Mouse (Mus musculus) cerebellum, adult 9-11 months (tissue): ENCODE results near the gene Ghr.
A peak's percentile ranks its signal among the peaks of the same experiment; 100 is the strongest.

Experiments used
- DNase-seq: peaks from one replicate; pipeline ENCODE4 v3.0.0; 2022

Ghr gene

DNA sequence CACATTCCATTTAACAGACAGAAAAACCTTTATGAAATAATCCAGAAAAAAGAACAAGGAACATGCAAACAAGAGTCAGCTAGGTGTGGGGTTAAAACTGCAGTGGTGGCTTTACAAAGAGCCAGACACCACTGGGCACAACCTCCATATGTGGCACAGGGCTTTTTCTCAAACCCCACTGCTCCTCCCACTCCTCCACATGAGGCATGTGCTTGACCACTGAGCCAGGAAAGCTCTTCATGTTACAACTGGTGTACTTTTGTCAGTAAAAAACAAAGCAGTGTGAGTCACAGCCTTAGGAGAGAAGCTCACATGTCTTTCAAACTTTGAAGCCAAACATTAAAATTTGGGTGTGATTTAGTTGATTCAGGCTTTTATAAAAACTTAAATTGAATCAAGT, 302.1 kb downstream of the Ghr start:
- no peak for DNase-seq

DNA sequence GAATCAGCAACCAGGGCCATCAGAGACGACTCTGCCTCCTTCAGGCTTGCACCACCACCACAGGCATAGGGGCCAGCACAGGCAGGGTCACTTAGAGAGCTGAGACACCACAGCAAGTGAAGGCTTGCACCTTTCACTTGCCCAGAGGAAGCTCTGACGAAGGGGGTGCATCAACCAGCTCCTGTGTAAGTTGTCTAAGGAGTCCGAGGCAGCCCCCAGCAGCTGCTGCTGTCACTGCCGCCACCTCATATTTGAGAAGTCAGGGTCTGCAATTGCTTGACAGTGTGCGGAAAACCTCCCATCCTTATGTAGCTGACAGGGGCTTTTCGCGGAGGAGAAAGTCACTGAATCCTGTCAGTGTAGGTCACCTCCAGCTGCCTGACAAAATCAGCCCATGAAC, 304.1 kb downstream of the Ghr start:
- DNase-seq: no peak

DNA sequence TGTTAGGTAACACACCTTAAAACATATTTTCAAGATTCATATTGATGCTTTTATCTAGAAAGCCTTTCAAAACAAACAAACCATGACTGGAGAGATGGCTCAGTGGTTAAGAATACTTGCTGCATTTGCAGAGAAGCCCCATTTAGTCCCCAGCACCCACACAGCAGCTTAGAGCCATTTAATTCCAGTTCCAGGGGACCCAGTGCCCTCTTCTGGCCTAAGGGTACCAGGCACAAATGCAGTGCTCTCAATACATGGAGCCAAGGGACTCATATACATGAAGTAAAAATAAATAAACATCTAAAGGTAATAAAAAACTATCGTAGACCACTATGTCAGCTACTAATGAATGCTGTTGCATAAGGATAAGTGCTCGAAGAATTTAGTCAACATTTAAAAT, 305.9 kb downstream of the Ghr start:
- no peak for DNase-seq

DNA sequence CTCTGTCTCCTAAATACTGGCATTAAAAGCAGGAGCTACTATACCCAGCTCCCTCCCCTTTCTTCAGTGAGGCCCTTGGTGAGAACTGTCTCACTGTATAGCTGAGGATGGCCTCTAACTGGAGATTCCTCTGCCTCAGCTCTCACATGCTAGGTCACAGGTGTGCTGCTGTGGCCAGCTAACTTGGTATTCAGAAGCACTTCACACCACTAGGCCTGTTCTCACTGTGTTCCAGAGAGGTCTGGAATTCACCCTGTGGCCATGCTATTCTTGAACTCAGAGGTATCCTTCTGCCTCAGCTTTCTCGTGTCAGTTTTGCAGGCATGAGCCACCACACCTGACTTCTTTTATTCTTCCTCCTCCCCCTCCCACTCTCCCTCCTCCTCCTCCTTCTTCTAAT, 310.1 kb downstream of the Ghr start:
- DNase-seq: no peak

DNA sequence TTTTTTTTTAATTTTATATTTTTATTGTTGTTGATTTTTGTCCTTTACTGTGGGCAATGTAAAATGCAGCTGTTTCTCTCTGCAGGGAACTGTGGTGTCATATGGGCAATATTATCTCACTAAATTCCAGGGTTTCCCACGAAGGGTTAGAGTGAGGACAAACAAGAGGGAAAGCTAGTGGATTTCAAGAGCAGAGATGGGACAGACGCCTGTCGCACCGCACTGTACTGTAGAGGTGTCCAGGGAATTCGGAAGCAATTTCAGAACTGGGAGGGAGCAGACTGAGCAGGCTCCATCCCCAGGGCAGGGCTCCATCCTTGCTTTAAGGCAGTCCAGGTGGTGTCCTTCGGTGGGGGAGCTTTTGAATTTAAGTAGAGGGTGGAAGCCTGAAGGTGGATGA, 312.1 kb downstream of the Ghr start:
- no peak for DNase-seq

DNA sequence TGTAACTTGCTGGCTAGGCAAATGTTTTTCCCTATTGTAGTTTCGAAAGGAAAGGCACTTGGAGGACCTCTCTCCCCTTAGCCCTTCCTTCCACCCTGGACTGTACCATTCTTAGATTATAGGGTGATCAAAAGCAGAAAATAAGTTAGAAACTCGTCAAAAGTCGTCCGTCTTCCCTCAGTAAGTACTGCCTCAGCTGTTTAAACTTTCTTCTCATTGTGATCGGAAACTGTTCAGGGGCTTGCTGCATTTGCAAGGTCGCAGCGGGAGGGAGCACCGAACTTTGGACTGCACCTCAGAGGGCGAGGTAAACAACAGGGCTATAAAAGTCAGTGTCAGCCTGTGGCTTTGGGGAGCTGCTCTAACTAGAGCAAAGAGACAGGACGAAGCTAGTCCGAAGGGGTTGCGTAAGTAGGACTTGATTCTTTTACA, 312.6 kb downstream of the Ghr start:
- DNase-seq: peak; percentile 11

DNA sequence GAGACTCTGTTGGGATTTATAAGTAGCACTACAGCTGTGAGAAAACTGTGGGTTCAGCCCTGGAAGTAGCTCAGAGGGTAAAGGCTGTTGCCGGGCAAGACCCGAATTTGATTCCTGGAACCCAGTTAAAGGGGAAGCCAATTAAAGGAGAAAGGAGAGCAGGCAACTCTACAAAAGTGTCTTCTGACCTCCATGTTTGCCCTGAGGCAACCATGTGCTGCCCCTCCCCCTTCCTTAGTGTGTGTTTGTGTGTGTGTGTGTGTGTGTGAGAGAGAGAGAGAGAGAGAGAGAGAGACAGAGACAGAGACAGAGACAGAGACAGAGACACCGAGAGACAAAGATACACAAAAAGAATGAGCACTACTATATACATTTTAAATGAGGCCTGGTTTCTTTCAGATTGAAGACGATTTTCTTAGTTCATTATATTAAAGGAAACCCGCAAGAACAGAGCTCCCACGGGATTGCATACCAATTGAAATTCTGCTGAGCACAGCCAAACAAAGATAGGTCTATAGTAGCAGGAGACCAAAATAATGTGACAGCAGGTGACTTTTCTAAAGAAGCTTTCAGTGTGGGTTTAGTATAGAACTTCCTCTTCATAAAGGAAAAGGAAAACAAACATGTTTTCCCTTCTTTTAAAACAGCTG, 313.2 kb downstream of the Ghr start:
- DNase-seq: no peak

DNA sequence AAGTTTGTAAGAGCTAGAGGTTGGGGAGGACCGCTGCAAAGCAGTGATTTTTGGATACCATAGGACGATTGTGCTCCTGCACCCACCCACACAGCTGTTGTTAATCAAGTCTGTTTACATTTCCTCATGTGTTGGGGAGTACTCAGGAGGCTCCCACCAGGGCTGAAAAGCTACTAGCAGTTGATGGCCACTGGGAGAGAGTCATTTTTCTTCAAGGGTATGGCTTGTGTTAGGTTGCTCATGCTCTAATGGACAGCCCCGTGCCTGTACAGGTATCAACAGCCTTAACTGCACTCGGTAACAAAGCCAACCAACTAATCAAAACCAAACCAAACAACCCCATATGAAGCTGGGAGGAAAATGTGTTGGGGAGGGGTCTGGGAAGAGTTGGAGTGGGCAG, 313.8 kb downstream of the Ghr start:
- no peak for DNase-seq

DNA sequence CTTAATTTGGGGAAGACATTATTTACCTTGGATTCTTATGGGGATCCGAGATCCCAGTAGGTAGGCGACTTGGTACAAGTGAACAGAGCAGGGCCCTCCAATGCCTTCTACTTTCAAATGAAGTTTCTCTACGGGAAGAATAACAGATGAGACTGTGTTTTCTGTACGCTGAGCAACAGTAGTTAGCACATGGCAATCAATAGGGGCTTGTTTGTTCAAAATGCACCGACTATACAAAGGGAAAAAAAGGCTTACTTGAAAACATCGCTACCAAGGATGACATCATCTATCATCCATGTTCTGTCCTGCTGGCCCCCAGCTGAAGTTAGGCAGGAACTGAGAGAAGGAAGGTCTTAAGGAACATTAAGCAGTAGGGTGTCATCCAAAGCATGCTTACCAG, 315.0 kb downstream of the Ghr start, which contains the start of gene Selenop:
Selenop (plus strand) TSS at position 301 of the 400 bp plus-strand sequence.
- no peak for DNase-seq
